Mouse (Mus musculus) right cerebral cortex, adult 2 months (tissue): ENCODE measurements at regions not wholly inside any gene's neighbourhood (a gene's known extent, or its start where the extent isn't known, plus 50 kb on each side); places are given as distances from the start of the nearest gene placed in this dataset.

ENCODE experiments used
- DNase-seq, 2 experiments: peaks; one replicate each; pipeline ENCODE4 v3.0.0; 2021 to 2022; ENCODE audit warnings: low spot score in 2 of 2

DNA sequence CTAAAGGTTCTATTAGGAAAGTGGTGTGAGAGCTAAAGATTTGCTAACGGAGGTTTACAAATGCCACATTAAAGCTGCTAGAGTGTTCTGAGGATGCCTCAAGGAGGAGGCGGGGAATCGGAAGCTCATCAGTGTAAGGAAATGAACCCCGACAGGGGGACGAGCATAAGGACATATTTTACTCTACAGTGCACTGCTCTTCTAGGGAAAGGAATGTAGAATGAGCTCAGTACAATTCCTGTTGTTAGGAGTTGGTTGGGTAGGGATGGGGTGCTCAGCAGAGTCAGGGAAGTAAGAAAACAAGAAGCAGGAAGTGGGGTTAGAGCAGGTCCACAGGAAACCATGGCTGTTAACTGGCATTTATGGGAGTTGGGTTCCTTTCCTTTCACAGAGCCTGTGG, 54.6 kb downstream of the Mex3b start:
- no peak for DNase-seq

DNA sequence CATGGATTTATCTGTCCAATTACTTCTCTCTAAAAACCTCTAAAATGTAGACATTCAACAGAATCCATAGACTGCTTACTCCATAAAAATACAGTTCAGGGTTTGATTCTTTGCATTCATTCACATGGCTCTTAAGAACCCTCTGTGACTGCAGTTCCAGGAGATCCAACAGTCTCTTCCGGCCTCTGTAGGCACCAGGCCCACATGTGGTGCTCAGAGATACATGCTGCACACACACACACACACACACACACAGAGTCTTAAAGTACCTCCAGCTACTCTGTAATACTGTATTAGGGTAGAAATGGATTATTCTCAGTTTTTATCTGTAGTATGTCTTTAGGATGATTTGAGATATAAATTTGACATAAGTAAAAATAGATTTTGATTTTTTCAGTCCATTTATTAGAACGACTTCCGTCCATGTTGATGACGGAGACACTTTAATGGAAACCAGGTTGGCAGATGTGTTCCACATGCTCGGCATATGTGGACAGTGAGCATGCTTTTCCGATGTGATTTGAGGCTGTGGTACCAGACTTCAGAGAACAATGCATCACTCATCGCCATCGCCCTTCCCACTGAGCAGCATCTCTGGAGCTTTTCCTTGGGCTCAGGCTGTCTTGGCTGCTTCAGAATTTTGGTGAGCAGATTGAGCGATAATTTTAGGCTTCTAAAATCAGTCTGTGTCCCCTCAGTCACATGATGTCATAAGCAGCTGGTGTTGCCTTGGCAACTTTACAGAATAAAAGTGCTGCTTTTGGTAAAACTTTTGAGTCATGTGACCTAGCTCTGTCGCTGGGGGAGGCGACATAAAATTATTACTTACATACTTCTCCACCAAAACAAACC, 56.3 kb downstream of the Mex3b start:
- peak; percentile 82 to 85 for DNase-seq

DNA sequence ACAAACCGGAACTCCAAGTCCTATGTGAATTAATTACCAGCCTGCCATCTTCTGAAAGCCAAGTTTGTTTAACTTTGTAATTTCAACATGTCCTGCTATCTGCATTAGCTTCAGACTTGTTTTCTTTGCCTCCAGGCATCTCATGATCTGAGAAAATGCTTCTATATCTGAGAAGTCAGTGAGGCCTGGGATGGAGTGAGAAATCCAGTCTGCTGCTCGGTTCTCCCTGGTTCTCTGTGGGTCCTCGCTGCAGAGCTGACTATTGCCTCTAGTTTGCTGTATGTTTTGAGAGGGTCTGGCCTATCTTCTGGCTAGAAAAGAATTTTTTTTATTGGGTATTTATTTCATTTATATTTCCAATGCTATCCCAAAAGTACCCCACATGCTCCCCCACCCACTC, 57.0 kb downstream of the Mex3b start:
- no peak for DNase-seq

DNA sequence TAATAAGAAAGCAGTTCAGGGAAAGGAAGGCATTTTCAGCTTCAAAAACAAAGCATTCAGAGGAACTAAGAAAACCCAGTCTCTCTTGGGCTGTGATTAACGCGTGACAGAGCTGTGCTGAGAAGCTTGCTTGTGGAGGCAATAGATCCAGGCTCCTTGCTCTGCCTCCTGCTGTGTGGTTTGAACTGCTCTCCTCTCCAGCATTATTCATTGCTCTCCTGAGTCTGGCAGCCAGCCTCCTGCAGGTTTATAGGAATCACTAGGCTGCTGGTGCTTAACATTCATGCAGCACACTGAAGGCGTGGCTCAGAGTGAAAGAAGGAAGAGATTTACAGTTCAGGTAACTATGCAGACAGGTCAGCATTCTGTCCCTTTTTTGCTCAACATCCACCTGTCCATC, 71.2 kb downstream of the Mex3b start:
- no peak for DNase-seq

DNA sequence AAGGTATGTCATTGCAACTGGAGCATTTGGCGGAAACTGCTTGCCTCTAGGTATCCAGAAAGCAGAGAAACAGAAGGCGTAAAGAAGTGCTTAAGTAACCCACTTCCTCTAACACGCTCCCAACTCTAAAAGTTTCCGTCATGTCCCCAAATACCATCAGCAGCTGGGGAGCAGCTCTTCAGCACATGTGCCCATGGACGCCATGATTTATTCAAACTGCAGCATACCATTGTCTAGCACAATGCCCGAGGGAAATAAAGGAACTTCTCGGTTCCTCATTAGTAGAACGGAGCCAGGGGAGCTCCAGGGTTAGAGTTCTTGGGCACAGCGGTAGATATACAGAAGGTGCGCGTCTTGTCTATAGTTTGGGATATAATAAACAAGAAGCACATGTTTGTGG, 72.4 kb downstream of the Mex3b start:
- no peak for DNase-seq

DNA sequence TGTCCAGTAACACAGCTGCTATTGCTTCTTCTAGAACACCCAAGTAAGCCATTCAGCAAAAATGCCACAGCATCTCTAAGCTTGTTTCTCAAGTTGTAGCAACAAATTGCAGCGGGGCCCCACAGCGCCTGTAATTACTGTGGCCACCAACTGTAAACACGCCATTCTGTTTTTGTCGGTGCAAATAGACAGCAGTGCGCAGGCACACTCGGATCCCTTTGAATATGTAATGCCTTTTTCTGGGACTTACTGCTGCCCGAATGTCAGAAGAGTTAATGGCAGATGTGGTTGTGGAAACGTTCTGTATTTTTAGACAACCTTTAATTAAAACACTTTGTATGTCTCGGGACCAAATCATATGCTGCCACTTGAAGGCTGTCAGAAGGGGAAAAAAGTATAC, 76.2 kb downstream of the Mex3b start:
- DNase-seq: peak; percentile 28 to 29

DNA sequence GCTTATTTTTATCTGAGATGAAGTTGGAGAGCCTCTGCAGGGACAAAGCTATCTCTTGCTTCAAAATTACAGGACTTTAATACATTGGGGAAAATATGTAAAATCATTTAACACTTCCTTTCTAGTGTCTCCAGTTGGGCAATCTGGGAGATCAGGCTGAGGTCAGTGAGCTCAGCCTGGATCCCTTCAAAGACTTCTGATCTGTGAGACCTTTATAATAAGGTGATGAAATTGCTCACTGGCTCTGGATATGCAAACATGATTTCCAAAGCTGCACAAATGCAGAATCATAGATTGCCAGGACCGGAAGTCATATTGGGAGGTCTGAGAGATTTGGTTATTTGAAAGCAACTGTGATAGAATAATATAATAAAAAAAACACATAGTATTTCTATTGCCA, 76.7 kb downstream of the Mex3b start:
- DNase-seq: no peak

DNA sequence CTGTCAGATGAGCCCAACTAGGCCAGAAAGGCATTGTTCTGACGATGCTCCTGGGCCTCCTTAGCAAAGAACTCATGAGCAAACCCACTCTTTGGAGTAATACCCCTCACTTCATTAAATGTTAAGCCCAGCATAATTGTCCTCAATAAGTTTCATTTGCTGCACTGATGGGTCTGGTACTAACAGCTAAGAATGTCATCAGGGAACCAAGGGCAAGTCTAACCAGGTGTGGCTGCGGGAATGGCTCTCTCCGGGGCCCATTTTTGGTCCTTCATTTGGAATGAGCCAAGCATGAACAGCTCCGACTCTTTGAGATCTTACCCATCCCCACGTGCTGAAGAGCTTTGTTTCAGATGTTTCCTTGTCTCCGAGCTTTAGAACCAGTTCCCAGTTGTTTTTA, 82.2 kb downstream of the Mex3b start:
- DNase-seq: no peak

DNA sequence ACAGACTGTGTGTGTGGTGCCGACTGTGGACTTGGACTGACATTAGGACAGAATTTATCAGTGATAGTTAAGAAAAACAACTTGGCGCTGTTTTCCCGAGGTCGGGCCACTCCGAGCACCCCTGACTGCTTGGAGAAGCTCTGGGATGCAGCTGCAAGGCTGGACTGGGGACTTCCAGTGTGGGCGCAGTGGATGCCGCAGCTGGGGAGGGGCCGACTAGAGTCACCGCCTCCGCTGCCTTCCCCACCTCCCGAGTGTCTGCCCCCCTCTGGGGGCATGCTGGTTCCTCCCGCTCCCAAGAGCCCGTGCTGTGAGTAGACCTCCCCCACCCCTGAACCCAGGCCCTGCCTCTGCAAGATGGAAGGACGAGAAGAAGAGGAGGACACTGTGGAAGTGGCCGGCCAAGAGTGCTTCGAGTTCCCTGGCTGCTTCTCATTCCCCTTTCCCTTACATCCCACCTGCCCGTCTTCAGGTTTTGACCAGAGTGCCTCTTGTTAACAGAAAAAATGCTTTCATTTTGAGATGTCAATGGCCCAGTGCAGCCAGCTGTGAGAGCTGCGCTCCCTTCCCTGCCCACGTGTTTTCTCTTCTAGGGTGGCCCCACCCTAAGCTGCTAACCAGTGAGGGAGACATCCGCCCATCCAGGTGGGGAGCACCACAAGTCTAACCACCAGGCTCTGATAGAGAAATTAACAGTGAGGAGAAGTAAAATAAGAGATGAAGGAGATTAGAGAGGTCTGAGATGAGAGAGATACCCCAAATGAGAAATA, 90.3 kb downstream of the Mex3b start:
- no peak for DNase-seq

DNA sequence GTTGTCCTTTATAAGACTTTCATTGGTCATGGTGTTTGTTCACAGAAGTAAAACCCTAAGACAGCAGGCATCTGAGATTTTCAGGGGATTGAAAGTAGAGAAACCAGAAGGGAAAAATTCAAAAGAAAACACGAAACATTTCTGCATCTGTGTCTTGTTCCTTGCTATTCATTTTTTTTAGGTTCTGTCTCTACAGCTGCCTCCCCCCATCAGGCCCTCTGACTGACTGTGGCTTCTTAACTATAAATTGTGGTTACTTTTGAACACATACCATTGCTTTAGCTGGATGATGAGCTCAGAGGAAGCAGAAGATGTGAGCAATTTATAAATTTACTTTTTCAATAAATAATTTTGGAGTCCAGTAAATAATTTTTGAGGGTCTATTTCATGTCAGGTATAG, 103.5 kb downstream of the Mex3b start:
- DNase-seq: no peak

DNA sequence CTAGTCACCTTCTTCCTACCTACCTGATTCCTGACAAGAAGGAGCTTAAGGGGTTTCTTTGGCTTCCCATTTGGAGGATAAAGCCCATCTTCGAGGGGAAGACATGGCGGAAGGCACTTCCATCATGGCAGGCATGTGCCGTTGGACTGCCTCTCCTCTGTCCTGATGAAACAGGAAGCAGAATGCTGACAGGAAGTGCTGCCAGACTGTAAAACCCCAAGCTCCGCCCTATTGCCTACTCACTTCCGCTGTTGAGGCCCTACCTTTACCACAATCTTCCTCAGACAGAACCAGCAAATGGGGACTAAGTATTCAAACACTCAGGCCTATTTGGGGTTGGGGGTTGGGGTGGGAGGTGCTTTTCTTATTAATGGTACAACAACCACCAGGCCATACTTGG, 104.1 kb downstream of the Mex3b start:
- no peak for DNase-seq

DNA sequence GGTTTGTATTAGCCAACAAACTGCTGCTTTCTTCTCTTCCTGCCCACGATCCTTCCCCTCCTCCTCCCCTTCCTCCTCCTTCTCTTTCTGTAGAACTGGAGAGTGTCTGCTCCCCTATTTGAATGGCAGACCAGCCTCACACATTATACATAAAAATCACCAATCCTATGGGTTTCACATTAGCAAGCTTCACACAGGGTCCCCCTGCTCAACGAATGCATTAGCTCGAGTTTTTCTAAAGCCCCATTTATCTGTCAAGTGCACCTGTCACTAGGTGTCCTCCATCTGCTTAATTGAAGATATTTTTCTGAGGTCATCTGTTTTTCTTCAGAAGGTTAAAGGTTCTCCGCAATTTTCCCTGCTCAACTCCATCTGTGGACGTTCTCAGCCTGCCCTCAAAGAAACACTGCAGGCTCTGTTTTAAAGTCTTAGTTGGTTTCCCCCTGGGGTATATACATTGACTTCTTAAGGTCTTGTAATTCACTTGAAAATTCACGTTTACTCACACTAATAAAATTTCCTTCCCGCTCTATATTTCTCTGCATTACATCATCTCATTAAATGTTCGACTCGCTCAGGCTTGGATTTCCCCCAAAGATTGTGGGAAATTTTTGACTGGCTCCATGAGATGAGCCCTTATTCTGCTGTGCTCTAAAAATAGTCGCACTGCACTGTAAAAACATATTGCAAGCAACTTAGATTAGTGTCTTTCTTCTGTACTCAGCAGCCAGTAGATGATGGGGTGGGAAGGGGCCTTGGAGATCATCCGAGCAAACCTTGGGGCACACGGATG, 105.3 kb downstream of the Mex3b start:
- DNase-seq: no peak

DNA sequence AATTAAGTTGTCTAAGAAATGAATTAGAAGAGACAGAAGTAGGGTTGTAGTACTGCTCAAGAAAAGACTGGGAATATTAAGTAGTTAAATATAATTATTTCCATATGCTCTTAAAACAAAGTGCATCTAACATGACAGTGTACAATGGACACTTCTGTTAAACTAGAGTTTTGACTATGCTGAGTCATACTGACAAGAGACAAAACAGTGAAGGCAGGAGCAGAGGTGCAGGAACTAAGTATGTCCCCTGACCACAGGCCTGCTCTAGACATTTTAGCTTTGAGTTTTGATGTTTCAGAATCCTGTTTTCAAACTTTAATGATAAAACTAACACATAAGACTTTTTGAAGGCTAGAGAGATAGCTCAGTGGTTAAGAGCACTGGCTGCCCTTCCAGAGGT, 123.6 kb downstream of the Mex3b start:
- DNase-seq: no peak

DNA sequence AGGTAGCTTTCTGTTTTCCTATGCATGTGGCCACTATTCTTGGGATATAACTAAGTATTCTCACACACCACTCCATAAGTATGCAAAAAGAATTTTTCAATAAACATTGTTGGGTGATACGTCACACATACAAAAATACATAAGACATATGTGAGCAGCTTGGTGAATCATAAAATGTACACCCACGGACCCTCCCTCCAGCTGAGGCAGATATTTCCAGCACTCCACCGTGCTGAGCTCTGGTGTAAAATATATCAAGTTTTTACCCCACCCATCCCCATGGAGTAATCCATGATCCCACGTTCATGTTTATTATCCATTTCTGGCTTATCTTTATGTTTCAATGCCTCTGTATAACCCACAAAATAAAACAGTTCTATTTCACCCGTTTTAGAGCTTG, 126.0 kb downstream of the Mex3b start:
- peak; percentile 46 to 68 for DNase-seq

DNA sequence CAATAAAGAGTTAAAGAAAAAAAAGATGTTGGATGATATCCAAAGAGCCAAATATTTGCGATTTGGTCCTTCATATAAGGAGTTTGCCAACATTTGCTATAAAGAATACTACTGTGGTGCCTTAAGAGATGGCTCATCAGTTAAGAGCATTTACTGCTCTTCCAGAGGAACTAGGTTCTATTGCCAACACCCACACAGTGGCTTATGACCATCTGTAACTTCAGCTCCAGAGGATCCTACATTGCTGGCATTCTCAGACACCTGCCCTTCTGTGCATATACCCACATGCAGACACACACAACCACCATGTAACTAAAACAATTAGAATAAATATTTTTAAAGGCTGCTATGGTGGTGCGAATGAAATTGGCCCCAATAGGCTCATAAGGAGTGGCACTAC, 131.7 kb downstream of the Mex3b start:
- no peak for DNase-seq

DNA sequence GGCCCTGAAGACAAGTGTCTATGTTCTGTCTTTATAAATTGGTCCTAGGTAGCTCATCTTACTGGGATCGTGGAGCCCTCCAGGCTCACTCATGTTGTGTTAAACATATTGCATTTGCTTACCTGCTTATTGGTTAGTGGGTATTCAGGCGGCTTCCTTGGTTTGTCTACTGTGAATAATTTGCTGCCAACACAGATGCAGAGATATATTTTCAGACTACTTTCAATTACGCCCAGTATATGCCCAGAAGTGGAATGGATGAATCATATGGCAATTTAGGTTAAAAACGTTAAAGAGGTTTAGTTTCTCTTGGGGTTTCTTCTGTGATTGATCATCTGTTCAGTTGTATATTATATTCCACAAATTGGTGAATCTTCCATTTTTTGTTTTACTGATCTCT, 140.4 kb downstream of the Mex3b start:
- DNase-seq: no peak

DNA sequence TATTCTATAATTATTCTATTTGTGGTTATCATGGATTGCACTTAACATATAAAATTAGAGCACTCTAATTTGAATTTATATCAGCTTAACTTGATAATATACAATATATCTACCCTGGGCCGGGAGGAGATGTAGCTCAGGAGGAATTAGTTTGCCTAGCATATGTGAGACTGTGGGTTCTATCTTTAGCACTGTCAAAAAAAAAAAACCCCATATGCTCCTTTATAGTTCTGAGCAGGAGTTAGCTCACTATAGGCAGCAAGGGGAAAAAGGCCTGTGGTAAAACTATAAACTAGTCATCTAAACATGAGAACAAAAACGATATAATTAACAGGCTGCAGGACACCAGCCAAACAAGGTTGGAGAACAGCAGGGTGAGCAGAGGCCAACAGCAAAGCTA, 145.0 kb downstream of the Mex3b start:
- DNase-seq: no peak

DNA sequence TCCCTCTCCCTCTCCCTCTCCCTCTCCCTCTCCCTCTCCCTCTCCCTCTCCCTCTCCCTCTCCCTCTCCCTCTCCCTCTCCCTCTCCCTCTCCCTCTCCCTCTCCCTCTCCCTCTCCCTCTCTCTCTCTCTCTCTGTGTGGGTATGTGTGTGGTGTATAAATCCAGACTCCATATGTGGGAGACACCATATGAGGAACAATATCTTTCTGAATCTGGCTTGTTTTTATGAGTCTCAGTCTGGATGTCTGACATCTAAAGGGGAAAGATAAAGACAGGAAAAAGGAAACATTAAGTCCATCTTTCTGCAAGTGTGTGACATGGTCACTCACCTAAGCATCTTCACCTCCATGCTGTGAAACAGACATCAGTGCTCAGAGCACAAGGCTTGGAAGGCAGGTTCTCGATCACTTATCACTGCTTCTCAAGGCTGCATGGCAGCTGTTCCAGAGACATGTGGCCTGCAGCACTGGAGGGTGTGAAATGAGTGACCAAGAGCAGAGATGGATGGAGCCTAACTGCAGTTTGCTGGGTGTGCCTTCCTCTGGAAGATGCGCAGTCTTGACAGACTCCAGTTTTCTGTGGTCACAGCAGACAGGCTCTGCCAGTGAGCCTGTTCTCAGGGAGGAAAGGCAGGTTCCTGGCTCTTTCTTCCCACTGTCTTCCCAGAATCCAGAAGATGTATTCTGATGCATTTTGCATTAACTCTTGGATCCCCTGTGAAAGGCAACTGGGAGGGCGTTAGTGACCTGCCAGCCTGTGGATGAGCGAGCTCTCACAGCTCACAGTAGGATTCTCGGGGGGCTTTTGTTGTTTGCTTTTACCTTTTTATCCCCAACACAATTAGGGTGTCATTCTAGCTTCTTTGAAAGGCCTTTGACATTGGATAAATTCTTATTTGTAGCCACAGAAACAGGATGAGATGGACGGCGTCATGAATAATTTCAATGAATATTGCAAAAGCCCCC, 147.9 kb downstream of the Mex3b start:
- peak; percentile 6 to 37 for DNase-seq

DNA sequence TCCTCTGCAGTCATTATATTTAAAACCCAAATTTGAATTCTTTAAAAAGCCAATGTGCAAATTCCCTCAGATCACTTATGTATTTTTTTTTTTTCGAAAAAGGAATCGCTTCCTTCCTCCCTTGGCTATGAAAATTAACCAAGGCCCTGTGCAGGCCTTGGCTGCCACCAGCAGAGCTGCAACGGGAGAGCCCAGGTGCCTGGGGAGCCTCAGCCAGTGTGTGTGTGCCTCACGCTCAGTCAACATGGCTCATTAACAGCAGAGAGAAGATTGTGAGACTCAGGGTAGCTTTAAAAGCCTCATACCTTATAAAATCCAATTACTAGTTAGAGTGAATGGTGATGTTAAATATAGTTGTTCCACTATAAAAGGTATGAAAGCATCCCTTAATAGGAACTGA, 148.6 kb downstream of the Mex3b start:
- no peak for DNase-seq

DNA sequence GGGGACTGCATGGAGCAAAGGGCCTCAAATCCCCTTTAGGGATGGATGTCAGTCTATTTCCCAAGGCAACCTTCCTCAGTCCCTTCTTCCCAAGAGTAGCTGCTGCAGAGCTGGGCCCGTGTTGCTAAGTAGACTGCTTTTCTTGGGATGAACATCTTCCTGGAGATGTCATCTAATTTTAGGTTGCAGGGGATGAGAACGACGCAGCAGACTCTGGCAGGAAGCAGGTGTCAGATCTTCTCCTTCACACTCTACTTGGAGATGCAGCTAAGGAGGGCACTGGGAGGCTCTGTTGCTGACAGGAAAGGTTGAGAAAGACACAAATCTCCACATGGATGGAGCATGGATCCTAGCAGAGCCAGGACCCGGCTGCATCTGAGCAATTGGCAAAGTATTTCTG, 149.4 kb downstream of the Mex3b start:
- DNase-seq: peak; percentile 28 to 29

DNA sequence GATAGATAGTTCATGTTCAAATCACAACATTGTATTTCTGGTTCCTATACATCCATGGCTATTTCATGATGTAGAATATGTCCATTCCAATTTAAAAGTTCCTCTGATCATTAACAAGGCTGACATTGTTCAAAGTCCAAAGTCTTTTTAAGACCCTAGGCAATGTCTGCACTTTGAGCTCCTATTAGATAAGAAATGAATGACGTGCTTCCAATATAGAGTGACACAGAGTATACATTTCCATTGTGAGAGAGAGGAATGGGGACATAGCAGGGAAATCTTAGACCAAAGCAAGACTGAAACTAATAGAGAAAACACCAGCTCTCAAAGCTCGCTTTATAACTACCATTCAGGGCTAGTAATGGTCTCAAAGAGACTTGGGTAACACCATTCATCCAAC, 153.5 kb downstream of the Mex3b start:
- DNase-seq: no peak
